Mouse (Mus musculus) induced T-regulatory cell, adult 2 months (primary cell): ENCODE results near the gene Rph3al.
A peak's percentile ranks its signal among the peaks of the same experiment; 100 is the strongest.

Experiments
- DNase-seq: peaks from one replicate; pipeline ENCODE4 v3.0.0-alpha.2; 2012; ENCODE audit warnings: low read depth

Rph3al gene

DNA sequence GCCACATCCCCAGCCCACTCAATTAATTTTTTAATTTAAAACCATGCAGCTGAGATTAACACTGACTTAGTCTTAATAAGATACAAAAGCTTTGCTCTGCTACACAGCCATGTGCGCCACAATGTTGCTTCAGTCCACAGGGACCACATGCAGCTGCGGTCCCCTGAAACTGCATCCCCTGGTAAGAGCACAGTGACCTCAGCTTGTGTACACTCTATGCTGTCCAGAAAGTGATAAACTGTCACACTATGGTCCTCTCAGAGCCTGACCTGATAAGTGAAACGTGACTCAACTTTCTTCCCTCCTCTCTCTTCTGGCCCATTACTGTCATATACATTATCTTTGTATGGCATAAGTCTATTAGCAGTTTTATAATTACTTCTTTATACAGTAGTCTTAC lies 12.2 kb upstream of the Rph3al start:
- DNase-seq: no peak

DNA sequence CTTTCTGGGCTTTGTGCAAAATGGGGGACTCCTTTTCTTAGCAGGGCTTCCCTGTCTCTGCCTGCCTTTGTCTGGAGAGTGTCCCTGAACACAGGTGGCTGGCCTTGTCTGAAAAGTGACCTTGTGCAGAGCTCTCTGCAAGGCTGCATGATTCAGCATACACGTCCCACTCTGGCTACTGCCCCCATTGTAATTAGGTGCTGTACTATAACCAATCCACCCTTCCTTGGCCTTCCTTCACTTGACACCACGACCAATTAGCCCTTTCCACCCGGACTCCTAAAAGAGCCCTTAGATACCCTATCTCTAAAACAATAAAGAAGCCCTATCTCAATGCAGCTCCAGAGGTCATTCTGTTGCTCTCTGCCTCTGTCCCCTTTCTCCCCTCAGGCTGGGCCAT lies 10.6 kb upstream of the Rph3al start:
- no peak for DNase-seq

DNA sequence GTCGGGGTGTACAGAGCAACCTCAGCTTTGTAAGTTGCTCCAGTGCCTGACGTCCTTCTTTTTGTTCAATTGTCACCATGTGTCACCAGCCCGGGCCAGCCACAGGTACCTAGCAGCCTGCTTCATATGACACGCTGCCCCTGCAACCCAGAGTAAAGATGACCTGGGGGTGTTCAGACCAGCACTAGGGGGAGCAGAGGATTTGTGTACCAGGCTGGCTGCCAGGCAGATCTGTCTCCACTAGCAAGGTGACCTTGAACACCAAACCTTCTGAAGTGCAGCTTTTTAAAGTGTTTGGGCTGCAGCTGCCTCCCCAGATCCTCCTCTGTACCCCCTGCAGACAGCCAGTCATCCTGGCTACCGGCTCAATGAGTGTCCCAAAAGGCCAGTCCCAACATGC lies 9.0 kb upstream of the Rph3al start:
- no peak for DNase-seq

DNA sequence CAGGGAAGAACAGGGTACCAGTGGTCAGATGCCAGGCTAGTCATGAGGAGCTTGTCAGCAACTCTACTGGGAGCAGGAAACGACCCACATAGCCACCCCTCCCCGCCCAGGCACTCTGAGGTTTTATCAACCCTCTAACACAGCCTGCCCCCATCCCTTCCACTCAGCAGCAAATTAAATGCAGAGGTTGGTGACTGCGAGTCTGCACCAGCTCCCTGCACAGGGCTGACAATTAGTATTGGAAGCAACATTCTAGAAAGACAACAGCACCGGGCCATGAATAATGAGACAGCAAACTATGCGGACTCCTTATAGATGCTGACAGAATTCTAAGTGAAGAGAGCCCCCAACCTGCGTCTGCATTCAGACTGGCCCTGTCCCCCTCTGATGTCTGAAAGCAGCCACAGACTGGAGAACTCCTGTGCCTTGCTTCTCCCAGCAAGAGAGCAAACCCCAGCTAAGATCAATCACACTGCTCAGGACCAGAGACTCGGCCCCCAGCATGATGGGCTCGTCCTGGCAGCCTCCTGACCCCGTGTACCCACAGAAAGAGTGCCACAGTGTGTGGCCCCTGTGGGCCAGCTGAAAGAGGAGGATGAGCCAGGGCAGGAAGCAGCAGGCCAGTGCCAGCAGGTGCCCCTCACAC lies 7.7 kb upstream of the Rph3al start:
- no peak for DNase-seq

DNA sequence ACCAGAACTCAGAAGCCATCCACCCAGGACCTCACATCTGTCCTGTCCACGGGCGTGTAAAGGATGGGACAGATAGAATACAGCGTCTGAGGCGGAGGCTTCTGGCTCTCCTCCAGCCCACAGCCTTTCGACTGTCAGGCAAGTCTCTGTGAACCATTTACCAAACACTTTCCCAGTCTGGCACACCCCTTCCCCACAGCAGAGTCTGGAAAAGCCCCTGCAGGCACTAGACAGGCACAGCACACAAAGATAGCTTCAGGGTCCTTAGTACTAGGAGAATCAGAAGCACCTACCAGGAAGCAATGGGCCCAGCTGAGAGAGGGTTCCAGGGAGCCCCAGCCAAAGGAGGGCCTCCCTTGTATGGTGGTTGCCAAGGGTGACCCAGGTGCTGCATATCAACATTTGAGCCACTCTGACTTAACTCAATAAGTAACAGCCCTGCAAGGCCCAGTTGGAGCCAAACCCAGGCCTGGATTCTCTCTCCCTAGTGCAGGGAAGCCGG lies 808 bp downstream of the Rph3al start:
- no peak for DNase-seq

DNA sequence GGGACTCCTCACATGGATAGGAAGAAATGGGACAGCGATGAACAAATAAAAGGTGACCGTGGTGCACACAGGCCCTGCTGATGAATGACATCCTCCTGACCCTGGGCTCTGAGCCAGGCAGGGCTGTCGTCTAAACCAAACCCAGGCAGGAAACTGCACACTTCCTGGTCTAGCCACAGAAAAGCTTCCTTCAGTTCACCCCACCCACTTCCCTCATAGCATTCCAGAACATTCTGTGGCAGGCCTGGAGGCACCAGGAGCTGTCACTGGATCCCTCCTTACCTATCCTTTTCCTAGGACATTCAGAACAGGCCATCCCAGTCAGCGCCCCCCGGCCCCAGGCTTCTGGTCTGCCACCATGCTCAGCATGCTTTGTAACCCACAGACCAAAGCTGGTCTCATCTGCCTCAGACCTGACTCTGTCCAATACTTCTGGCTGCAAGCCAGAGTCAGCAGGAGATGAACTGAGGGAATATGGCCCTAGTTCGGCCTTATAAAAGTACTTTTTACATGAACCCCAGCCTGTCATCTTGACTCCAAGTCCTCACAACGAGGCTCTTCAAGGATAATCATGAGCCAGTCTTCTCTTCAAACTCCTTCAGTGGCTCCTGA lies 2.3 kb downstream of the Rph3al start:
- DNase-seq: peak; percentile 70

DNA sequence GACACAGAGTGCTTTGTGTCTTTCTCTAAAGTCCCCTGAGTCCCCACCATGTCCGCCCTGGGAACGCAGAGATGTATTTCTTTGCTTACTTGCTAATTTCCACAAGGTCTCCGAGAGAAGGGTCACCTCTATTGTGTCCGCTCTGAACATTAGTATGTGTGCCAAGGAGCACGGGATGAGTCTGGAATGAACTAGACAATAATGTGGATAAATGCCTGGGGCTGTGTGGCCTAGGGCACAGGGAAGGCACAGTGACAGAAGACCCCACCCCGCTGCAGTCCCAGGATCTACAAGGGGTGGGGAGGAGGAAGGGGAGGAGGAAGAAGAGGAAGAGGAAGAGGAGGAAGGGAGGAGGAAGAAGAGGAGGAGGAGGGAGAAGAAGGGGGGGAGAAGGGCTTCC lies 3.8 kb downstream of the Rph3al start:
- no peak for DNase-seq

DNA sequence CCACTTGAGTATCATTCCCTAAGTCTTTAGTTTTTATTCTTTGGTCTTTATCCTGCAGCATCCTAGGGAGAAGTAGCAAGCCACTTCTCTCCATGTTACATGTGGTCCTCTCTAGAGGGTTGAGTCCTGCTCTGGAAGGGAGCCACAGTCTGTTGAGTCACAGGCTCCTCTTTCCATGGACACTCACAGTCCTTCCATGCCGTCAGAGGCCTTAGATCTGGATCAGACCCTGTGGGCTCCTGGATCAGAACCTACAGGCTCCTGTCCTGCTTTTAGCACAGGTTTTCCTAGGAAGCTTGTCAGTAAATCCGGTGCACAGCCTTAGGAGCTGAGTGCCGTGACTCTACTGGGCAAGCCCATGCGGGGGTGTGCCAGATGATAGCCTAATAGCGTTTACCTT lies 4.9 kb downstream of the Rph3al start:
- no peak for DNase-seq

DNA sequence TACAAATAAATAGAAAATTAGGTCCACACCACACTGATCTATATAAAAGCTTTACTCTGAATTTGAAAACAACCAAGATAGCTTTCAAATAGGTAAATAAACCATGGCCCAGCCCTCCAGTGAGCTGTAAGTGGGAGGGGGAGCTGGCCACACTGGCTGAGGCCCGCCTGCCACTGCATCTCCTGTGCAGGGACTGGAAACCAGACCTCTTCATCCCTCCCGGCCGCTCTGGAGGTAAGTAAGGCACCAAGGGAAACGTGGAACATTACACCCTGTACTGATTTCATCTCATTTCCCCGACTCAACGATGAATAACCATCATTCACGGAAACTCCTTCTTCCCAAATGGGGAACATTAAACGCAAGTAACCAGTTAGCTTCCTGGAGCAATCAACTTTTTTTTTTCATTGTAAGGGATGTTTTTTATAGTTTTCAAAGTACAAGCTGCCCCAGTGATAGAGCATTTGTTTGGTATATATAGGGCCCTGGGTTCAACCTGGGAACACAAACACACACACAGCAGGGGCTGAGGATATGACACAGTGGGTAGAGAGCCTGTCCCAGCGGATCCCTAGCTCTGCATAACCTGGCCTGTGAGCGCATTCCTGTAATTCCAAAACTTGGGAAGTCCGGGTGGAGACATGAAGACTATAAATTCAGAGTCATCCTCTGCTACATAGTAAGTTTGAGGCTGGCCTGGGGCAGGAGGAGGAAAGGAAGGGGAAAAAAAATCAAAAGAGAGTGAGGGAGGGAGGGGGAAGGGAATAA lies 7.1 kb downstream of the Rph3al start:
- DNase-seq: no peak

DNA sequence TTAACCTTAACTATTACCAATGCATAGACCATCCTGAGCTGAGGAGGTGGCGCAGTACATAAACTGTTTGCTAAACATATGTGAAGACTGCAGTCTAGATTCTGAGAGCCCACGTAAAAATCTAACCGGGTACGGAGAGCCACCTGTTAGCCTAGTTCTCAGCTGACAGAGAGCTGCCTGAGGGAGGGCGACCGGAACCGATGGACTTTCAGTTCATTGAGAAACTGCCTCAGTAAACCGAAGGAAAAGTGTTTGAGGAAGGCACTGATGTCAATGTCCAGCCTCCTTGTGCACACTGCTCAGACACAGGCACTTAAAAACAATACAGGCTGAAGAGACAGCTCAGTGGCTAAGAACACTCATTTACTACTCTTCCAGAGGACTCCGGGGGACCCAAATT lies 8.0 kb downstream of the Rph3al start:
- DNase-seq: no peak

DNA sequence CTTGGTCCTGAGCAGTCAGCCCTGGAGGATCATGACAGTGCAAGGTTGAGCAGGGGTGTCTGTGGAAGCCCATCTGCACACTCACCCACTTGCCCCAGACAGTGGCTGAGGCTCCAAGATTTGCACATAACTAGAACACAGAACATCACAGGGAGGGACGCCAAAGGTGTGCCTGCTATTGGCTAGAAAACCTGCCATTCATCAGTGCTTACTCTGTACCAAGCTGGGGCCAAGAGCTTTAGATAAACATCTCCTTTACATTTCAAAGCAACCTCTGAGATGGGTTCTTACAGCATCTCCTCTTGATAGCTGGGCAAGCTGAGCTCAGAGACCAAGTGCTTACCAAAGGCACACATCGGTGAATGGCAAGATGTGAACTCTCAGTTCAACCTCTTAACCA lies 10.3 kb downstream of the Rph3al start:
- DNase-seq: peak; percentile 54

DNA sequence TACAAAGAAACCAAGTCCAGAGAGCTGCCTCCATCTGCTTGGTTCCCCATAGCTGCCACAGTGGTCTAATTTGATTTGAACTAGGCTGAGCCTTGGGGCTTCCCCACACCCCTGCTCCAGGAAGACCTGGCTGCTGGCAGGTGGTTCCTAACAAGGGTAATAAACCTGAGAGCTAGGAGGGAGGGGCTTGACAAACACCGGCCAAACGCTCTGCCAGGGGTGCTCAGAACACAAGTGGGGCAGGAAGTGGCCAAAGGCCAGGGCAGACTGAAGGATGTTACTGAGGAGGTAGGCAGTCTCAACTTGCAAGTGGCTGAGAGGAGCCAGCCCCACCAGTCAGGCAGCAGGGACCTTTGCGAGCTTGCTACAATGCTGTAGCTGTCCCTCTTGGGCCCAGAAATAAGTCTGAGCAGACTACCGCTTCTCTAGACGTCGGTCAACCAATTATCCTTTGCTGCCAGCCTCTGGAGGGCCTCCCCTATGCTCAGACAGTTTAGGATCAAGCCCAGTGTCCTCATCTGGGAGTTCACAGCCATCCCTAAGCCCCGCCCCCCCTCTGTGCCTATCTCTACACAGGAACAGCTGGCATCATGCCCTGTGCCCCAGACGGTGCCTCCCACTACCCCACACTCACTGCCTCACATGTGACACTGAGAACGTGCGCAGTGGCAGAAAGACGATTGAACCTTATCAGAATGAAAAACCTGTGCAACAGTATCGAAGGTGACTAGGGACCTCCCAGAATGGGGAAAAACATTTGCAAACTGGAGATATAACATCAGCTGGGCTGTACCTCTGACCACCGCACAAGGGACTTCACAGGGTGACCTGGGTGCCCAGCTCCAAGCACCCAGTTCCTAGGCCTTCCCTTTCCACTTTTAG lies 11.6 kb downstream of the Rph3al start:
- peak; percentile 76 for DNase-seq

DNA sequence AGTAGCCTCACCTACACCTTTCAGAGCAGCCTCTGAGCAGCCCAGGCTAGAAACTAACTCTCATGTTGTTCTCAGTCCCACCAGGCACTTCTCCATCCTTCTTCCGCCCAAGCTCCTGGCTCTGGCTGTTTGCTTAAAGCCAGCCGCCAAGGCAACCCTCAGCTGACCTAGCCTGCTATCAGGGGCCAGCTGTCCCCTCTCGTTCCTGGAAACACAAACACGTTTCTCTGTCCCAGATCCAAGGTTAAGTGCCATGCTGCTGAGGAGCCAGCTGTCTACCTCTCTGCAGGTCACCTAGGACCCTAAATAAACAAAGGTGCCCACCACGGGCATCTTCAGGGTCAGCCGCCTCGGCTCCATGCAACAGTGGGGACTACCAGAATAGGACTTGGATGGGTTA lies 12.4 kb downstream of the Rph3al start:
- DNase-seq: no peak

DNA sequence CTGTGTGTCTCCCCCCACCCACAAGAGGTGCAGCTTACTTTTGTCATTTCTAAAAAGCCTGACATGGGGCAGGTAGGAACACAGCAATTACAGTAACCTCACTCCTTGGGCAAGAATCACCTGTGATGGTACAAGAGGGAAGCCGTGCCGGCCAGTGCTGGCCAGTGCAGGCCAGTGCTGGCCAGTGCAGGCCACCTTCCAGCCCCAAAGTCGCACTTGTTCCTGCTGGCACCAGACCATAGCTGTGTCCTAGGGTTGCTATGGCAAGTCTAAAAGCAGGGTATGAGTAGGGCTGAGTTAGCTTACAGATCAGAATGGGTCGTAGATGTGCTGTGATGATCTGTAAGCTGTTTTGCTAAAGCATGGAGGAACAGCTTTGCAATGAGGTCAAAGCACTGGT lies 15.5 kb downstream of the Rph3al start:
- DNase-seq: no peak

DNA sequence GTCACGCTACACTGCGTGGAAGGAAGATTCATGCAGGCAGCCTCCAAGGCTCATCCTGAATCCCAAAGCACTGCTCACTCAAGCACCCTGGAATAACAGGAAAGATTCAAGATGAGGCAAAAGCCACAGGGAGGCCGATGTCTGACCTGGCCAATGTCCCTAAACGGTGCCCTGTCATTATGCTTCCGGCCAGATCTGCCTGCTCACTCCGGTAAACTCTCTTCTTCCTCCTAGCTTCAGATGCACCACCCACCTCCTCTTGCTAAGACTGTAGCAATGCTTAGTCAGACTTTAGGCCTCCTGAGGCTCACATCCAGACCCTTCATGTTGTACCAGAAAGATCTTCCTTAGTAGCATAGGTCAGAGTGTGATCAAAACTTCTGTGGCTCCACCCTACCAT lies 19.1 kb downstream of the Rph3al start:
- no peak for DNase-seq

DNA sequence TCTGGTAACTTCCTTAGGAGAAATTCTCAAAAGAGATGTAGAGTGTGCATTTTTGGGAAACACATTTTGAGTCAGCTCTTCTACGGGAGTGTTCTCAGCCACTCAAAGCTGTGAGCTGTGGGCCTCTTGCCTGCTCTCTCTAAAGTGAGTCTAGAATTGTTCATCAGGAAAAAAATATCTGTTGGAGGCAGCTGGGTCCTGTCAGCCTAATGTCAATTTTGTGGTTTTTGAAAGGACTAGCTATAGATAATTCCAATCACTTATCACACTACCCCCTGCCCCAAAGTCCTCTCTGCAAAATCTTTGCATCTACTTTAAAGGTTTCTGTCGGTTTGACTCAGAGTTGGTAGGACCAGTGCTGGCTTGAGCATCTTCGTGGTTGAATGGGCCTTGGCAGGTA lies 20.9 kb downstream of the Rph3al start:
- DNase-seq: no peak

DNA sequence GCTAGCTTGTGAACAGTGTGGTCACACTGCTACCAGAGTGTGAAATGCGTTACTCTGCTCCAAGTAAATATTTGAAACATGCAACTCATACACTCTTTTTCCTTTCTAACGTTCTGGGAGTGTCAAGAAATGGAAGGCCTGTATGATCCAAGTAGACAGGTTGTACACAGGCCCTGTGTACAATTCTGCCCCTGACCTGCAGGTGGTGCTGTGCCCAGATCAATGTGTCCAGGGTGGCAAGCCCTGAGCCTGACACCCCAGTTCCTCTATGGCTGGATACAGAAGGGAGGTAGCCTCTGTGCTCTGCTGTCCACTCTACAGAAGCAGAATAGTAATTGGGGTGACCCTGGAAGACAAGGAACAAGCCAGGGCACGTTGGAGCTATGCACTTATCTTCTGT lies 24.3 kb downstream of the Rph3al start:
- DNase-seq: peak; percentile 89

DNA sequence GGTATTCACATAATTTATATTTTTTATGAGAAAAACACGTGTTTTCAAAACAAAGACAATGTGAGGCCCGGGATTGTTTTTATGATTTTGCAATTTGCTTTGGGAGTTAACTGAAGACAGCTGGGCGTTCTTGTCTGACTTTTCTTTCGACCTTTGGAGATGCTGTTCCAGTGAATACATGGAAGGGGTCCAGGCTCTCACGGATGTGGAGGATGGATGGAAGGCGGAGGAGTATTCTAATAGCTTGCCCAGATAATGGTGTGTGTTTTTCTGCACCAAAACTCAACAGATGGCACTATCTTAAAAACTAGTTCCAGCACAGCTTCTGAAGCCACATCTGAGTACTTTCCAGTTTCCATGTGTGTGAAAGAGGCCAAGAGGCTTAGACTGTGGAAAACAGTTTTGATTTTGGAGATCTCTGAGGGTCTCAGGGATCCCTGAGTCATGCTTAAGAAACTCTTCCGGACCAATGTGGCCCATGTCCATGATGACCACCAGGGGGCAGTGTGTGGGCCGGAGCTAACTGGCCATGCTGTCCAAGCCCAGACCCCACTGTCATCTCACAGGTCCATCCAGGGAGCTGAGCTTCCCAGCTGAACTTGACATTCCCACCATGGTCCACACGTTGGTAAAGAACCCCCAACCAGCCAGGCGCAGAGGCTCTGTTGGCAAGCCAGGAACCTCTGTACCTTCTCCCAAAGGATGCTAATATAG lies 25.1 kb downstream of the Rph3al start:
- DNase-seq: peak; percentile 79

DNA sequence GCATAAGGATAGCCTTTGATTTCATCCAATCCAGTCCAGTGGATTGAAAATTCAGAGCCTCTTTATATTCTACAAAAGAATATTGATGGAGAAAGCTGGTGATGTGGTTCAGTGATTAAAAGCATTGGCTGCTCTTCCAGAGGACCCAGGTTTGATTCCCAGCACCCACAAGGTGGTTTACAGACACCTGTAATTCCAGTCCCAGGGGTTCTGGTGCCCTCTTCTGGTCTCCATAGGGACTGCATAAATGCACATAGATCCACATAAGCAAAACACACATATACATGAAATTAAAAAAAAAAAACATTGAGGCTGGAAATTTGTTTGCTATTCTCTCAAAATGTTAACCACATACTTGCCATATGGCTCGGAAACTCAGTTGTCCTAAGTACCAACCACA lies 26.3 kb downstream of the Rph3al start:
- peak; percentile 43 for DNase-seq

DNA sequence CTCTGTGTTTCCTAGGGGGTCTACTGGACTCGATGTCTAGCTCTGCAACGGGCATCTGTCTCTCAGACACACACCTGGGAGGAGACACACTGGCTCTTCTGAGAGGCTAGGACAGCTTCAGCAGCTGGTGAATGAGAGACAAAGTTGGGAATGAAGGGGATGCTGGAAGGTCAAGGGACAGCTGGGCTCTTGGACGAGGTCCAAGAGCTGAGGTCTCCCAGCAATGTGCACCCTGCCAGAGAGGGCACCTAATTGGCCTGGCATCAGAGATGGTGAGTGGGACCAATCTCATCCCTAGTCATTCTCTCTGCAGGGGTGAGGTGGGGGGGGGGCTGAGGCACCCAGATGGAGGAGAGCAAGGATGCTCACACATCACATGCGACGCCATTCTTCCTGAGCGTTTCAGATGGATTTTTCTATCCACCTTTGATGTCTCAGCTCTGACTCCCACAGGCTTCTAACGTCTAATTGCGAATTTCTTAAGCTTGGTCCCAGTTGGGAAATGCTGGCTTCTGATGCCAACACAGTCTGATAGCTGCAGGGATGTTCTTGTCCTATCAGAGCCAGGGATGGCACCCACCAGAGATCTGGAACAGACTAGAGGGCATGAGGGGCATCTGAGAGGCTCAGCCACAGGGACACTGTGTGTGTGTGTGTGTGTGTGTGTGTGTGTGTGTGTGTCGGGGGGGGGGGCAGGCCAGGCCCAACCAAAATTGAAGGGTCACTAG lies 28.4 kb downstream of the Rph3al start:
- DNase-seq: no peak

DNA sequence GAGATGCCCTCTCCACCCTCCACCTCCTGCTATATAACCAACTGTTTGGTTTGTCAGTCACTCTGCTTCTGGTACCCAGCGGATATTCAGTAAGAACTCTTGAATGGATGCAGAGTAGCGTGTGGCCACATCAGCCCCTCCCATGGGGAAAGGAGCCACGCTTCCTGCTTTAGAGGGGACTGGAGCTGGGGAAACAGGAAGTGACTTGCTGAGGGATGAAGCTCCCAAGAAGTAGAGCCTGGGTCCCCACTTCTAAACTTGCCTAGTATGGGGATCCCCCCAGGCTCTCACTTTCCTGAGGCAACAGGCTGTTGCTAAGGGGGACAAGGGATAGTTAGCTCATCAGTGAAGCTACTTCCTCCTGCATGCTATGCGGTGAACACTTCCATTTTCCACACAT lies 30.8 kb downstream of the Rph3al start:
- DNase-seq: no peak
